In the genomic region with DNA sequence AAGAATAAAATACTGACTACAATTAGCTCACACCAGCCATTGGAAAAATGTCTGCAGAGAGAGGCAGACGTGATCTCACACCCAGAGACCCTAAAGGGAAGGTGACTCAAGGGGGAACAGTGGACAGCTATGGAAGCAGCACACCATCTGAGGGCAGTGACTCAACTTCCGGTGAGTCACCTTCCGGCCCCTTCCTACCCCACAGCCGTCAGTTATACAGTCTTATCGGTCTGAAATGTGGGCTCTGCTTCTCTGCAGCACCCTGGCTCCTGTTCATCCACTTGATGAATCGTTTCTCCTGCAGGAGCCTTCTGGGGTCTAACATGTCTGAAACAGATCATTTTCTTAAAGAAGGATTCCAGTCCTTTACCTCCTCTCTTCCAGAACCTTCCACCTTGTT, we compare ENCODE assay signal across 11 mouse cellular contexts.
DNase-seq lines count a peak whose midpoint lies in the region; ATAC-seq and TF ChIP-seq lines count a peak whose summit lies in the region.
"Had no signal": no experiment of that assay in that cellular context is flagged by ENCODE, and none has a peak within 500 bp of the region (broad histone marks: within the 10 kb centered on the region; RNA-seq: fewer than 3 reads in every experiment).

No protein-coding gene starts in this region.

- TF ChIP-seq CTCF in gastrocnemius, adult 2 months (IDR thresholded peaks at IDR 0.05): no peak
- no peak for TF ChIP-seq CTCF in left cerebral cortex, adult 2 months (IDR thresholded peaks at IDR 0.05)

- H3K27me3 ChIP-seq in heart, embryonic 14.5 days (ENCODE audit: control insufficient read depth, insufficient read depth, low read length): no peaks in the 10 kb centered on the region
- H3K27me3 ChIP-seq: hindbrain, embryonic 13.5 days; neural tube, embryonic 12.5 days had no signal

- H3K27ac ChIP-seq in gastrocnemius, adult 2 months: peak overlapping the region; percentile 13; the same call in 1 of the 2 replicates
- H3K27ac ChIP-seq in heart, embryonic 14.5 days (replicated peaks in 1 of 2; ENCODE audit: control insufficient read depth in 1 of 2, insufficient read depth in 1 of 2, low read depth in 2 of 2, low read length in 2 of 2): peak overlapping the region; percentile 55 to 77
- no peak overlapping the region for H3K27ac ChIP-seq in left cerebral cortex, adult 2 months
- H3K27ac ChIP-seq: neural tube, embryonic 12.5 days had no signal

- peaks cover 5 to 8% of the 10 kb centered on the region in 2 experiments for H3K4me1 ChIP-seq in heart, embryonic 14.5 days (ENCODE audit: control insufficient read depth in 2 of 2, insufficient read depth in 2 of 2, low read length in 2 of 2)
- H3K4me1 ChIP-seq: neural tube, embryonic 12.5 days had no signal

- 24% methylated on average over 6 of the region's 6 CpGs for WGBS in heart, embryonic 14.5 days

- peak overlapping the region; percentile 34 for H3K4me2 ChIP-seq in heart, embryonic 14.5 days (ENCODE audit: low read length)

- ATAC-seq in heart, embryonic 14.5 days (ENCODE audit: insufficient number of reproducible peaks, insufficient read depth, low FRiP score, low read depth): peak; percentile 78; the same call in 1 of the 2 replicates
- ATAC-seq in megakaryocyte-erythroid progenitor cell, adult 5-6 weeks (replicated peaks; ENCODE audit: low FRiP score, low TSS enrichment, poor library complexity, severe bottlenecking): peak; percentile 65; the same call in 1 of the 2 replicates

- DNase-seq in gastrocnemius, adult 2 months: no peak
- DNase-seq in gastrocnemius, adult 18-20 months (ENCODE audit: low spot score): no peak
- peak; percentile 59 for DNase-seq in NIH3T3 (ENCODE audit: low read depth)
- no peak for DNase-seq in left cerebral cortex, adult 2 months (ENCODE audit: extremely low spot score in 1 of 2, low spot score in 2 of 2)
- DNase-seq in layer of hippocampus, adult 9-11 months: no peak
- no peak for DNase-seq in left cerebral cortex, postnatal 14 days (ENCODE audit: low spot score in 2 of 2)
- DNase-seq: cerebellum, postnatal 25 days had no signal

- H3K9me3 ChIP-seq in heart, embryonic 14.5 days (ENCODE audit: control insufficient read depth, low read length): no peaks in the 10 kb centered on the region
- H3K9me3 ChIP-seq: hindbrain, embryonic 13.5 days; neural tube, embryonic 12.5 days had no signal

- H3K4me3 ChIP-seq in gastrocnemius, adult 2 months: peak overlapping the region; percentile 55
- H3K4me3 ChIP-seq in heart, embryonic 14.5 days (ENCODE audit: control insufficient read depth in 1 of 2, insufficient read depth in 1 of 2, low read depth in 1 of 2, low read length in 2 of 2): no peak overlapping the region
- no peak overlapping the region for H3K4me3 ChIP-seq in left cerebral cortex, adult 2 months
- H3K4me3 ChIP-seq: neural tube, embryonic 12.5 days had no signal

- no peaks in the 10 kb centered on the region for H3K36me3 ChIP-seq in heart, embryonic 14.5 days (ENCODE audit: control insufficient read depth, insufficient read depth, low read length)
- H3K36me3 ChIP-seq: hindbrain, embryonic 13.5 days; neural tube, embryonic 12.5 days had no signal

- no peak overlapping the region for H3K9ac ChIP-seq in heart, embryonic 14.5 days (ENCODE audit: low read length)
- H3K9ac ChIP-seq: neural tube, embryonic 12.5 days had no signal

- intact Hi-C loops in gastrocnemius, adult 2 months (cut with DNase I): no loop called here
- intact Hi-C loops in left cerebral cortex, adult 2 months (cut with DNase I): no loop called here
- intact Hi-C loops in left cerebral cortex, postnatal 14 days (cut with DNase I): loop anchor here (10.0 kb wide), 1 partner anchor 270 kb away; no protein-coding TSS in a partner anchor
